Mouse (Mus musculus): ENCODE results near the gene Sptbn1.

- TF ChIP-seq CTCF (IDR thresholded peaks at IDR 0.05; ENCODE audit: insufficient read depth, low read length), result no peak
- no peak for TF ChIP-seq POLR2A (IDR thresholded peaks at IDR 0.05; ENCODE audit: borderline replicate concordance, extremely low read depth, low read depth, low read length)
Observed at GRCm38 (mm10) chr11:30217496-30217895, 50.5 kb downstream of the Sptbn1 start.

Data from lung, adult 2 months (tissue).